In the genomic region with DNA sequence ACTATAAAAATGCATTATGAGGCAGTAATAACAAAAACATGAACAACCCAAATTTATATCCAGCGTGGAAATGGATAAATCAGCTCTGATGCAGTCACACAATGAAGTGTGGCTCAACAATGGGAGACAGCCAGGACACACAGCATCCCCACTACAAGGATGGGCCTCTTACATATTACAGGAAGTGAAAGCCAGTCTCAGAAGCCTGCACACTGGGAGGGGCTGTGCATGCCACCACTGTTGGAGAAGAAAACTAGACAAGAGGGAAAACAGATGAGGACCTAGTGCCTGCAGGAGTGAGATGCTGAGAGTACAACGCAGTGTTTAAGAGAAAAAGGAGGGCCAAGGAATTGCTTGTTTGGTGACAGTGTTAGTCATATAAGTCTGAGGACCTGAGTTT, we compare ENCODE assay signal across 26 mouse cellular contexts. TPM values are rescaled to one million over a fixed set of nuclear protein-coding genes. Genes with fewer than 3 reads are reported as not detected.
"Had no signal": no experiment of that assay in that cellular context is flagged by ENCODE, and none has a peak within 500 bp of the region (broad histone marks: within the 10 kb centered on the region; RNA-seq: fewer than 3 reads in every experiment).

No protein-coding gene starts in this region.

- H3K27ac ChIP-seq: liver, embryonic 14.5 days; macrophage; neural tube, embryonic 13.5 days; neural tube, embryonic 15.5 days; stomach, embryonic 15.5 days; stomach, postnatal 0 days had no signal

- H3K9ac ChIP-seq: liver, embryonic 14.5 days; lung, embryonic 14.5 days; neural tube, embryonic 13.5 days; neural tube, embryonic 15.5 days; stomach, embryonic 15.5 days had no signal

- H3K4me3 ChIP-seq: megakaryocyte, embryonic 14.5 days; myocyte; neural tube, embryonic 13.5 days; neural tube, embryonic 15.5 days; stomach, embryonic 15.5 days had no signal

- H3K36me3 ChIP-seq: neural tube, embryonic 13.5 days; neural tube, embryonic 15.5 days; stomach, embryonic 15.5 days had no signal

- ATAC-seq: midbrain, embryonic 16.5 days had no signal

- H3K4me1 ChIP-seq: megakaryocyte, embryonic 14.5 days; neural tube, embryonic 13.5 days; neural tube, embryonic 15.5 days; stomach, embryonic 15.5 days had no signal

- H3K4me2 ChIP-seq: lung, embryonic 14.5 days; midbrain, embryonic 11.5 days; neural tube, embryonic 13.5 days; neural tube, embryonic 15.5 days; stomach, embryonic 15.5 days had no signal

- H3K27me3 ChIP-seq: megakaryocyte, embryonic 14.5 days; neural tube, embryonic 13.5 days; neural tube, embryonic 15.5 days; stomach, embryonic 15.5 days had no signal

- DNase-seq: lung, adult 18-20 months; lung, postnatal 14 days; lung, postnatal 36 days; midbrain, embryonic 14.5 days; retina, postnatal 1 day; right cerebral cortex, postnatal 25 days; right cerebral cortex, postnatal 4 days; spleen, adult 18-20 months; thymus, adult 2 months; thymus, postnatal 25 days; thymus, postnatal 4 days had no signal

- H3K9me3 ChIP-seq: megakaryocyte, embryonic 14.5 days; neural tube, embryonic 15.5 days; stomach, embryonic 15.5 days had no signal

RNA-seq across cellular contexts. Expression of a gene that starts 31.8 kb away (rescaled TPM):
- polyA plus RNA-seq: liver, embryonic 14.5 days; liver, embryonic 16.5 days; lung, embryonic 14.5 days; macrophage; myocyte; thymus, adult 2 months had no signal

RNA-seq across cellular contexts. Expression of a gene that starts 37.0 kb away (rescaled TPM):
- polyA plus RNA-seq: liver, embryonic 14.5 days; liver, embryonic 16.5 days; lung, embryonic 16.5 days; macrophage; myocyte; small intestine, adult 2 months; stomach, embryonic 15.5 days; stomach, postnatal 0 days; thymus, adult 2 months; urinary bladder, adult 2 months had no signal
